27 mouse cellular contexts compared by ENCODE assay signal in the genomic region with DNA sequence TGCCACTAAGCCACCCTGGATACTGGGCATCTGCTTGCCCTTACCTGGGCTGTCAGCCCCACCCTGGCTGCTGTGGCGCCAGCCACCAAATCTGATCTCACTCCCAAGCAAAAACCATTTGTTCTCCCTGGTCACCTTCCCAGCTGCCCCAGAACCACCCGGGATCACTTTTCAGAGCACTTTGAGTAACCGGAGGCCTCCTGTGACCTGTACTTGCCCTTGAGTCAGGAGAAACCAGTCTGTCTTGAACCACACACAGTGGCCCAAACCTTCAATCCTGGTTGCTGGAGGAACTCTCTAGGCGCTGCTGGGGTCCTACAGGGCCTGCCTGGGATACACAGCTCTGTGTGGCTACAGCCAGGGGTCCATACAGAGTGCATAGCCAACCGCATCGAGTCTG. TPM values are rescaled to one million over a fixed set of nuclear protein-coding genes. Genes with fewer than 3 reads are reported as not detected.
DNase-seq lines count a peak whose midpoint lies in the region; ATAC-seq and TF ChIP-seq lines count a peak whose summit lies in the region.
"Had no signal": no experiment of that assay in that cellular context is flagged by ENCODE, and none has a peak within 500 bp of the region (broad histone marks: within the 10 kb centered on the region; RNA-seq: fewer than 3 reads in every experiment).

No protein-coding gene starts in this region.

- 24% methylated on average over 6 of the region's 6 CpGs for WGBS in kidney, embryonic 14.5 days
- 54% methylated on average over 6 of the region's 6 CpGs for WGBS in lung, postnatal 0 days
- WGBS in forebrain, embryonic 11.5 days, result 79% methylated on average over 6 of the region's 6 CpGs

- no peak for TF ChIP-seq CTCF in lung, postnatal 0 days (IDR thresholded peaks at IDR 0.05)

- 0 out of 2 replicates have a peak, but pooled peaks cover 6% of the 10 kb centered on the region for H3K4me1 ChIP-seq in kidney, embryonic 14.5 days (ENCODE audit: control insufficient read depth, insufficient read depth, low read length)
- no peaks in the 10 kb centered on the region for H3K4me1 ChIP-seq in lung, postnatal 0 days (ENCODE audit: insufficient read depth, low read depth, low read length)
- no peaks in the 10 kb centered on the region for H3K4me1 ChIP-seq in forebrain, embryonic 11.5 days (replicated peaks; ENCODE audit: control insufficient read depth, insufficient read depth, low read length)
- H3K4me1 ChIP-seq: embryonic facial prominence, embryonic 13.5 days; forebrain, embryonic 13.5 days; hindbrain, embryonic 13.5 days had no signal

- peak; percentile 54 for ATAC-seq in kidney, embryonic 14.5 days (ENCODE audit: low FRiP score, low TSS enrichment)
- peak; percentile 13; the same call in 1 of the 2 replicates for ATAC-seq in lung, postnatal 0 days
- no peak for ATAC-seq in forebrain, embryonic 11.5 days (replicated peaks; ENCODE audit: low FRiP score)
- ATAC-seq: CD4-positive, CD25-positive, alpha-beta regulatory T cell, adult 4 months; forebrain, embryonic 13.5 days had no signal

- H3K9me3 ChIP-seq in kidney, embryonic 14.5 days (ENCODE audit: control insufficient read depth, low read length), result no peaks in the 10 kb centered on the region
- no peaks in the 10 kb centered on the region for H3K9me3 ChIP-seq in lung, postnatal 0 days (ENCODE audit: low read length)
- H3K9me3 ChIP-seq in forebrain, embryonic 11.5 days (ENCODE audit: control insufficient read depth, low read length), result no peaks in the 10 kb centered on the region
- H3K9me3 ChIP-seq: embryonic facial prominence, embryonic 13.5 days; forebrain, embryonic 13.5 days; G1E; heart, embryonic 10.5 days; hindbrain, embryonic 13.5 days had no signal

- no peaks in the 10 kb centered on the region; the same call in 1 of the 2 replicates for H3K27me3 ChIP-seq in kidney, embryonic 14.5 days (ENCODE audit: control insufficient read depth, insufficient read depth, low read length)
- H3K27me3 ChIP-seq in lung, postnatal 0 days (replicated peaks; ENCODE audit: insufficient read depth, low read length), result 0 out of 2 replicates have a peak, but pooled peaks cover 3% of the 10 kb centered on the region
- peaks cover 12% of the 10 kb centered on the region for H3K27me3 ChIP-seq in forebrain, embryonic 11.5 days (ENCODE audit: control insufficient read depth, insufficient read depth, low read length)

- no peak overlapping the region for H3K4me2 ChIP-seq in kidney, embryonic 14.5 days (replicated peaks; ENCODE audit: low read depth, low read length)
- no peak overlapping the region for H3K4me2 ChIP-seq in lung, postnatal 0 days (replicated peaks; ENCODE audit: low read depth, low read length)
- no peak overlapping the region for H3K4me2 ChIP-seq in forebrain, embryonic 11.5 days (ENCODE audit: low read depth, low read length, severe bottlenecking)
- H3K4me2 ChIP-seq: embryonic facial prominence, embryonic 13.5 days; forebrain, embryonic 13.5 days; hindbrain, embryonic 13.5 days had no signal

- peak overlapping the region; percentile 78 for H3K27ac ChIP-seq in kidney, embryonic 14.5 days (ENCODE audit: low read depth, low read length)
- peak overlapping the region; percentile 20; the same call in 1 of the 2 replicates for H3K27ac ChIP-seq in lung, postnatal 0 days (ENCODE audit: low read length)
- no peak overlapping the region for H3K27ac ChIP-seq in forebrain, embryonic 11.5 days (ENCODE audit: low read depth, low read length)
- H3K27ac ChIP-seq: embryonic facial prominence, embryonic 13.5 days; forebrain, embryonic 13.5 days; gastrocnemius, adult 2 months; heart, embryonic 10.5 days; hindbrain, embryonic 13.5 days had no signal

- H3K36me3 ChIP-seq in kidney, embryonic 14.5 days (ENCODE audit: control insufficient read depth, insufficient read depth, low read length), result peaks cover 9% of the 10 kb centered on the region; the same call in 1 of the 2 replicates
- no peaks in the 10 kb centered on the region for H3K36me3 ChIP-seq in lung, postnatal 0 days (ENCODE audit: insufficient read depth, low read length)
- no peaks in the 10 kb centered on the region; the same call in 1 of the 2 replicates for H3K36me3 ChIP-seq in forebrain, embryonic 11.5 days (ENCODE audit: control insufficient read depth, insufficient read depth, low read length)

- no peak for TF ChIP-seq EP300 in lung, postnatal 0 days (IDR thresholded peaks at IDR 0.05)

- no peak overlapping the region for H3K4me3 ChIP-seq in kidney, embryonic 14.5 days (ENCODE audit: low read length)
- no peak overlapping the region for H3K4me3 ChIP-seq in lung, postnatal 0 days (ENCODE audit: low read depth, low read length)
- no peak overlapping the region for H3K4me3 ChIP-seq in forebrain, embryonic 11.5 days (ENCODE audit: low read depth, low read length)
- H3K4me3 ChIP-seq: embryonic facial prominence, embryonic 13.5 days; forebrain, embryonic 13.5 days; gastrocnemius, adult 2 months; heart, embryonic 10.5 days; hindbrain, embryonic 13.5 days had no signal

- H3K9ac ChIP-seq in kidney, embryonic 14.5 days (ENCODE audit: low read depth, low read length), result no peak overlapping the region
- H3K9ac ChIP-seq in lung, postnatal 0 days (replicated peaks; ENCODE audit: low read depth), result no peak overlapping the region
- H3K9ac ChIP-seq in forebrain, embryonic 11.5 days (ENCODE audit: low read length), result no peak overlapping the region
- H3K9ac ChIP-seq: embryonic facial prominence, embryonic 13.5 days; forebrain, embryonic 13.5 days; hindbrain, embryonic 13.5 days had no signal

- peak; percentile 87 for DNase-seq in heart, adult 11 months
- DNase-seq in heart, adult 9 months (ENCODE audit: low spot score in 2 of 2), result no peak
- DNase-seq in kidney, adult 9 months, result no peak
- no peak for DNase-seq in lung, postnatal 0 days (ENCODE audit: low spot score)
- no peak for DNase-seq in lung, adult 18-20 months
- no peak for DNase-seq in forebrain, embryonic 11.5 days (ENCODE audit: low spot score)
- DNase-seq in spleen, postnatal 14 days (ENCODE audit: low spot score in 2 of 2), result no peak
- DNase-seq: adrenal gland, adult 8-10 months; adrenal gland, postnatal 36 days; B cell, adult 2 months; cerebellum, adult 11 months; cerebellum, adult 8-10 months; cerebellum, postnatal 14 days; embryo, embryonic 11 days; gastrocnemius, adult 2 months; gastrocnemius, postnatal 25 days; heart, postnatal 10 days; heart, postnatal 4 days had no signal

RNA-seq across cellular contexts. Expression of a gene that starts 5.9 kb away (rescaled TPM):
- polyA plus RNA-seq in kidney, embryonic 14.5 days (2014; fragmentation: Nextera tagmentation; extraction: Ambion mirVana), result 8.2 and 11.2 TPM in 2 replicates
- 8.5 and 8.7 TPM in 2 replicates for polyA plus RNA-seq in lung, postnatal 0 days (2015; fragmentation: Nextera tagmentation; extraction: Ambion mirVana)
- polyA plus RNA-seq in forebrain, embryonic 11.5 days (2014; fragmentation: Nextera tagmentation; extraction: Ambion mirVana), result 0.15 TPM in 1 of 2 replicates, not detected in the other
- polyA plus RNA-seq: forebrain, embryonic 13.5 days; G1E had no signal

RNA-seq across cellular contexts. Expression of a gene that starts 10.0 kb away (rescaled TPM):
- polyA plus RNA-seq in kidney, embryonic 14.5 days (2014; fragmentation: Nextera tagmentation; extraction: Ambion mirVana), result 98.7 and 111 TPM in 2 replicates
- polyA plus RNA-seq in lung, postnatal 0 days (2015; fragmentation: Nextera tagmentation; extraction: Ambion mirVana), result 103 and 112 TPM in 2 replicates
- polyA plus RNA-seq in forebrain, embryonic 11.5 days (2014; fragmentation: Nextera tagmentation; extraction: Ambion mirVana), result 50.1 and 62.8 TPM in 2 replicates

RNA-seq across cellular contexts. Expression of a gene that starts 13.6 kb away (rescaled TPM):
- polyA plus RNA-seq in kidney, embryonic 14.5 days (2014; fragmentation: Nextera tagmentation; extraction: Ambion mirVana), result 0.16 and 0.27 TPM in 2 replicates
- polyA plus RNA-seq in lung, postnatal 0 days (2015; fragmentation: Nextera tagmentation; extraction: Ambion mirVana), result 0.11 and 0.13 TPM in 2 replicates
- polyA plus RNA-seq in forebrain, embryonic 11.5 days (2014; fragmentation: Nextera tagmentation; extraction: Ambion mirVana), result not detected in 2 replicates
- polyA plus RNA-seq: brain, embryonic 14.5 days; CD4-positive, CD25-positive, alpha-beta regulatory T cell, adult 4 months; embryonic facial prominence, embryonic 13.5 days; forebrain, embryonic 13.5 days; G1E; heart, embryonic 10.5 days; heart, embryonic 14.5 days; hindbrain, embryonic 13.5 days had no signal

RNA-seq across cellular contexts. Expression of a gene that starts 15.5 kb away (rescaled TPM):
- 8.6 and 17.1 TPM in 2 replicates for polyA plus RNA-seq in kidney, embryonic 14.5 days (2014; fragmentation: Nextera tagmentation; extraction: Ambion mirVana)
- 86.2 and 99.8 TPM in 2 replicates for polyA plus RNA-seq in lung, postnatal 0 days (2015; fragmentation: Nextera tagmentation; extraction: Ambion mirVana)
- polyA plus RNA-seq in forebrain, embryonic 11.5 days (2014; fragmentation: Nextera tagmentation; extraction: Ambion mirVana), result 3.1 and 4.9 TPM in 2 replicates

RNA-seq across cellular contexts. Expression of a gene that starts 15.9 kb away (rescaled TPM):
- 26.5 and 30.9 TPM in 2 replicates for polyA plus RNA-seq in kidney, embryonic 14.5 days (2014; fragmentation: Nextera tagmentation; extraction: Ambion mirVana)
- polyA plus RNA-seq in lung, postnatal 0 days (2015; fragmentation: Nextera tagmentation; extraction: Ambion mirVana), result 26.9 and 27.7 TPM in 2 replicates
- polyA plus RNA-seq in forebrain, embryonic 11.5 days (2014; fragmentation: Nextera tagmentation; extraction: Ambion mirVana), result 18.4 and 19.1 TPM in 2 replicates
- polyA plus RNA-seq: G1E had no signal
